ENCODE assay signal across 17 mouse cellular contexts in genomic region chr17:83378444-83378762, GRCm38 (mm10). TPM values are rescaled to one million over a fixed set of nuclear protein-coding genes. Genes with fewer than 3 reads are reported as not detected.
DNase-seq lines count a peak whose midpoint lies in the region; ATAC-seq lines count a peak whose summit lies in the region.
"Had no signal": no experiment of that assay in that cellular context is flagged by ENCODE, and none has a peak within 500 bp of the region (broad histone marks: within the 10 kb centered on the region; RNA-seq: fewer than 3 reads in every experiment).

No protein-coding gene starts in this region.

- WGBS in neural tube, embryonic 12.5 days: 49% methylated on average over 4 of the region's 4 CpGs
- 34% methylated on average over 4 of the region's 4 CpGs for WGBS in forebrain, embryonic 15.5 days
- 34% methylated on average over 4 of the region's 4 CpGs for WGBS in hindbrain, embryonic 16.5 days

- no peaks in the 10 kb centered on the region for H3K36me3 ChIP-seq in neural tube, embryonic 12.5 days
- no peaks in the 10 kb centered on the region for H3K36me3 ChIP-seq in forebrain, embryonic 15.5 days
- H3K36me3 ChIP-seq in hindbrain, embryonic 16.5 days (ENCODE audit: control insufficient read depth, insufficient read depth, low read length): no peaks in the 10 kb centered on the region
- H3K36me3 ChIP-seq: embryonic facial prominence, embryonic 12.5 days; limb, embryonic 15.5 days had no signal

- ATAC-seq in neural tube, embryonic 12.5 days (ENCODE audit: low FRiP score, low read depth): 0 out of 2 replicates have a peak, but pooled peaks have one; percentile 37
- peak; percentile 55; the same call in 1 of the 2 replicates for ATAC-seq in forebrain, embryonic 15.5 days (replicated peaks)
- peak; percentile 71 for ATAC-seq in hindbrain, embryonic 16.5 days
- ATAC-seq: liver, postnatal 0 days had no signal

- H3K27ac ChIP-seq in neural tube, embryonic 12.5 days: no peak overlapping the region
- no peak overlapping the region; the same call in 1 of the 2 replicates for H3K27ac ChIP-seq in forebrain, embryonic 15.5 days (replicated peaks)
- no peak overlapping the region for H3K27ac ChIP-seq in hindbrain, embryonic 16.5 days (ENCODE audit: low read depth, low read length)
- H3K27ac ChIP-seq: embryonic facial prominence, embryonic 12.5 days; limb, embryonic 15.5 days; macrophage had no signal

- H3K9me3 ChIP-seq in neural tube, embryonic 12.5 days: no peaks in the 10 kb centered on the region
- H3K9me3 ChIP-seq in forebrain, embryonic 15.5 days: no peaks in the 10 kb centered on the region
- no peaks in the 10 kb centered on the region for H3K9me3 ChIP-seq in hindbrain, embryonic 16.5 days (ENCODE audit: control insufficient read depth, low read length)
- H3K9me3 ChIP-seq: embryonic facial prominence, embryonic 12.5 days; limb, embryonic 15.5 days had no signal

- H3K4me1 ChIP-seq in neural tube, embryonic 12.5 days: peaks cover 12% of the 10 kb centered on the region
- peaks cover 20% of the 10 kb centered on the region for H3K4me1 ChIP-seq in forebrain, embryonic 15.5 days
- peaks cover 4% of the 10 kb centered on the region; the same call in 1 of the 2 replicates for H3K4me1 ChIP-seq in hindbrain, embryonic 16.5 days (ENCODE audit: control insufficient read depth, insufficient read depth, low read depth, low read length)

- H3K27me3 ChIP-seq in neural tube, embryonic 12.5 days (replicated peaks): no peaks in the 10 kb centered on the region
- no peaks in the 10 kb centered on the region for H3K27me3 ChIP-seq in forebrain, embryonic 15.5 days
- H3K27me3 ChIP-seq in hindbrain, embryonic 16.5 days (replicated peaks; ENCODE audit: control insufficient read depth, insufficient read depth, low read length): no peaks in the 10 kb centered on the region
- H3K27me3 ChIP-seq: embryonic facial prominence, embryonic 12.5 days; limb, embryonic 15.5 days had no signal

- H3K9ac ChIP-seq in neural tube, embryonic 12.5 days: no peak overlapping the region
- H3K9ac ChIP-seq in forebrain, embryonic 15.5 days (replicated peaks): no peak overlapping the region
- H3K9ac ChIP-seq in hindbrain, embryonic 16.5 days (ENCODE audit: low read depth, low read length): no peak overlapping the region
- H3K9ac ChIP-seq: embryonic facial prominence, embryonic 12.5 days; limb, embryonic 15.5 days; liver, postnatal 0 days had no signal

- H3K4me2 ChIP-seq in neural tube, embryonic 12.5 days (replicated peaks): no peak overlapping the region
- no peak overlapping the region for H3K4me2 ChIP-seq in forebrain, embryonic 15.5 days (replicated peaks)
- no peak overlapping the region for H3K4me2 ChIP-seq in hindbrain, embryonic 16.5 days (ENCODE audit: low read length)
- H3K4me2 ChIP-seq: embryonic facial prominence, embryonic 12.5 days; heart, embryonic 11.5 days; limb, embryonic 15.5 days had no signal

- H3K4me3 ChIP-seq in neural tube, embryonic 12.5 days: no peak overlapping the region
- no peak overlapping the region for H3K4me3 ChIP-seq in forebrain, embryonic 15.5 days
- no peak overlapping the region for H3K4me3 ChIP-seq in hindbrain, embryonic 16.5 days (ENCODE audit: low read length)
- H3K4me3 ChIP-seq: embryonic facial prominence, embryonic 12.5 days; limb, embryonic 15.5 days had no signal

- DNase-seq in neural tube, embryonic 10.5 days (ENCODE audit: extremely low spot score, low spot score): no peak
- DNase-seq in retina, postnatal 1 day: peak; percentile 56
- DNase-seq in spleen, adult 12 weeks (ENCODE audit: low spot score): no peak
- DNase-seq in lung, postnatal 10 days: no peak
- no peak for DNase-seq in layer of hippocampus, postnatal 36 days
- DNase-seq: cerebellum, adult 11-12 months; gastrocnemius, postnatal 14 days; liver, postnatal 0 days; right cerebral cortex, postnatal 14 days; thymus, postnatal 4 days had no signal

RNA-seq across cellular contexts. Expression of gene Eml4, which starts 27.7 kb away (rescaled TPM):
- polyA plus RNA-seq in neural tube, embryonic 12.5 days (2016; fragmentation: Nextera tagmentation; extraction: Ambion mirVana): 47.5 and 52.6 TPM in 2 replicates
- 34.6 and 34.8 TPM in 2 replicates for polyA plus RNA-seq in forebrain, embryonic 15.5 days (2015; fragmentation: Nextera tagmentation; extraction: Ambion mirVana)
- polyA plus RNA-seq in hindbrain, embryonic 16.5 days (2015; fragmentation: Nextera tagmentation; extraction: Ambion mirVana): 22.7 and 28.0 TPM in 2 replicates
- 10 to 100 TPM; 25.8 to 27.0 TPM for total RNA-seq in layer of hippocampus, postnatal 36 days (2021)
